Comparison of ENCODE assay signal across 8 mouse cellular contexts in the genomic region with DNA sequence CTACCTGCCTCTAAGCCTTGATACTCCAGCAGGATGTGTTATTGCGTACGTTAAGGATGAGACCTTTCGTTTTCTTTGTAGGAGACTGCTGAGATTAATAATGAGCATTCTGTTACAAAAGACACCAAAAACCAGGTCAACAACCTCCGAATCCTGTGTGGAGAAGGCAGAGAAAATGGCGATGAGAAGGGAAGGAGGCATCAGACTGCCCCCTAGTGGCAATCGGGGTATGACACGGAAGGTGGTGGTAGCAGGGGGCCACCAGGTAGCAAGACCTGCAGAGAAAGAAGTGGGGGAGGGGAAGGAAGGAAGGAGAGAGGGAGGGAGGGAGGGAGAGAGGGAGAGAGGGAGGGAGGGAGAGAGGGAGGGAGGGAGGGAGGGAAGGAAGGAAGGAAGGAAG. TPM values are rescaled to one million over a fixed set of nuclear protein-coding genes. Genes with fewer than 3 reads are reported as not detected.
DNase-seq lines count a peak whose midpoint lies in the region; ATAC-seq lines count a peak whose summit lies in the region.

No protein-coding gene starts in this region.

- 32% methylated on average over 7 of the region's 7 CpGs for WGBS in hindbrain, embryonic 16.5 days
- 42% methylated on average over 7 of the region's 7 CpGs for WGBS in limb, embryonic 10.5 days

- peaks cover 5% of the 10 kb centered on the region for H3K9me3 ChIP-seq in hindbrain, embryonic 16.5 days (ENCODE audit: control insufficient read depth, low read length)
- no peaks in the 10 kb centered on the region for H3K9me3 ChIP-seq in limb, embryonic 10.5 days (replicated peaks)

- H3K4me2 ChIP-seq in hindbrain, embryonic 16.5 days (ENCODE audit: low read length) = no peak overlapping the region

- peak overlapping the region; percentile 59 for H3K27ac ChIP-seq in hindbrain, embryonic 16.5 days (ENCODE audit: low read depth, low read length)
- no peak overlapping the region for H3K27ac ChIP-seq in limb, embryonic 10.5 days

- H3K4me1 ChIP-seq in hindbrain, embryonic 16.5 days (ENCODE audit: control insufficient read depth, insufficient read depth, low read depth, low read length) = no peaks in the 10 kb centered on the region
- H3K4me1 ChIP-seq in limb, embryonic 10.5 days = no peaks in the 10 kb centered on the region

- no peak overlapping the region for H3K4me3 ChIP-seq in hindbrain, embryonic 16.5 days (ENCODE audit: low read length)
- no peak overlapping the region for H3K4me3 ChIP-seq in limb, embryonic 10.5 days

- ATAC-seq in hindbrain, embryonic 16.5 days = no peak

- DNase-seq in right cerebral cortex, adult 18-20 months = peak; percentile 60
- DNase-seq in right cerebral cortex, postnatal 25 days = no peak
- peak; percentile 68 for DNase-seq in adipocyte (ENCODE audit: low spot score)
- peak; percentile 74 for DNase-seq in embryo, embryonic 10 days (ENCODE audit: low spot score)
- DNase-seq in limb, embryonic 10.5 days (ENCODE audit: low spot score) = peak; percentile 71
- DNase-seq in retina, postnatal 1 day = peak; percentile 77
- no peak for DNase-seq in urinary bladder, adult 18-20 months (ENCODE audit: low spot score in 2 of 2)

- H3K9ac ChIP-seq in hindbrain, embryonic 16.5 days (ENCODE audit: low read depth, low read length) = no peak overlapping the region

- no peaks in the 10 kb centered on the region for H3K27me3 ChIP-seq in hindbrain, embryonic 16.5 days (replicated peaks; ENCODE audit: control insufficient read depth, insufficient read depth, low read length)
- H3K27me3 ChIP-seq in limb, embryonic 10.5 days (ENCODE audit: low read depth, poor library complexity, severe bottlenecking) = no peaks in the 10 kb centered on the region

- H3K36me3 ChIP-seq in hindbrain, embryonic 16.5 days (ENCODE audit: control insufficient read depth, insufficient read depth, low read length) = no peaks in the 10 kb centered on the region
- H3K36me3 ChIP-seq in limb, embryonic 10.5 days = no peaks in the 10 kb centered on the region

RNA-seq across cellular contexts. Expression of gene Acbd6, which starts 41.3 kb away (rescaled TPM):
- polyA plus RNA-seq in hindbrain, embryonic 16.5 days (2015; fragmentation: Nextera tagmentation; extraction: Ambion mirVana) = 85.7 and 101 TPM in 2 replicates
- polyA plus RNA-seq in limb, embryonic 10.5 days (2016; fragmentation: Nextera tagmentation; extraction: Ambion mirVana) = 88.9 and 89.4 TPM in 2 replicates

Comparison
In these comparisons a context has a peak if more than half of its experiments do, and no peak if none do; other contexts are left out.
1. DNase-seq: peak in right cerebral cortex, adult 18-20 months (single experiment), adipocyte (single experiment), embryo, embryonic 10 days (single experiment), limb, embryonic 10.5 days (single experiment) and retina, postnatal 1 day (single experiment); none in right cerebral cortex, postnatal 25 days (single experiment) and urinary bladder, adult 18-20 months (0 of 2).